Mouse (Mus musculus) liver, adult 2 months (tissue): ENCODE results near the gene Thada. TPM values are rescaled to one million over a fixed set of nuclear protein-coding genes. Genes with fewer than 3 reads are reported as not detected.

ENCODE experiments used
- DNase-seq: peaks from one replicate; pipeline ENCODE4 v3.0.0-alpha.2; 2011; ENCODE audit warnings: low read depth, low spot score; ENCODE audit errors: extremely low read depth
- H3K27ac ChIP-seq: fragments of 200-500 bp; replicated peaks from 2 replicates; pipeline ENCODE4 v1.5.1; 2012; ENCODE audit warnings: low read depth, mild to moderate bottlenecking, control low read depth, inconsistent platforms, low read length; ENCODE audit not compliant: insufficient read depth
- H3K27me3 ChIP-seq: fragments of 200-500 bp; 2 replicates; pipeline ENCODE4 v1.6.1; 2012; ENCODE audit warnings: mild to moderate bottlenecking, moderate library complexity, low read length, inconsistent platforms; ENCODE audit not compliant: control insufficient read depth, insufficient read depth
- H3K36me3 ChIP-seq: fragments of 200-500 bp; 2 replicates; pipeline ENCODE4 v1.6.1; 2012; ENCODE audit warnings: low read length, inconsistent platforms; ENCODE audit not compliant: control insufficient read depth, insufficient read depth
- H3K4me1 ChIP-seq: fragments of 200-500 bp; 2 replicates; pipeline ENCODE4 v1.6.1; 2011; ENCODE audit warnings: low read length; ENCODE audit not compliant: control insufficient read depth, insufficient read depth
- H3K4me3 ChIP-seq: fragments of 200-500 bp; 2 replicates; pipeline ENCODE4 v1.5.1; 2011; ENCODE audit warnings: low read depth, mild to moderate bottlenecking, control low read depth, low read length, moderate library complexity; ENCODE audit not compliant: insufficient read depth
- H3K79me2 ChIP-seq: fragments of 200-500 bp; 2 replicates; pipeline ENCODE4 v1.6.1; 2012; ENCODE audit warnings: inconsistent platforms, mild to moderate bottlenecking, low read length, moderate library complexity; ENCODE audit not compliant: control insufficient read depth, insufficient read depth
- H3K9ac ChIP-seq: fragments of 200-500 bp; 2 replicates; pipeline ENCODE4 v1.6.1; 2012; ENCODE audit warnings: low read depth, mild to moderate bottlenecking, control low read depth, inconsistent platforms, low read length
- CTCF ChIP-seq: fragments of 200-500 bp; IDR thresholded peaks from 2 replicates; pipeline ENCODE4 v1.5.1; 2011; ENCODE audit warnings: low read depth, low read length, control low read depth
- POLR2A ChIP-seq: fragments of 200-500 bp; IDR thresholded peaks from 2 replicates; pipeline ENCODE4 v1.6.1; 2011; ENCODE audit warnings: low read length, control low read depth; ENCODE audit not compliant: insufficient read depth; ENCODE audit errors: extremely low read depth
- whole genome bisulfite sequencing: fragments of 180-500 bp; shearing (Covaris S2); methylation state at CpG from one replicate; pipeline ENCODE4 v1.1.7; 2018; 5-methylcytosine and 5-hydroxymethylcytosine counted together
- polyA plus RNA-seq: library from polyadenylated mRNA; depleted of rRNA; stranded (reverse); fragments of >200 nt; gene quantifications from 2 replicates; pipeline ENCODE4 v1.2.3, GENCODE M21; 2012
- total RNA-seq: library from RNA; depleted of rRNA; stranded (reverse); fragments of >200 nt; gene quantifications from 2 replicates; pipeline ENCODE4 v1.2.3, GENCODE M21; 2014

Gene Thada
- total and polyA plus RNA-seq, 2 experiments: 2.8 to 6.1 TPM

DNA sequence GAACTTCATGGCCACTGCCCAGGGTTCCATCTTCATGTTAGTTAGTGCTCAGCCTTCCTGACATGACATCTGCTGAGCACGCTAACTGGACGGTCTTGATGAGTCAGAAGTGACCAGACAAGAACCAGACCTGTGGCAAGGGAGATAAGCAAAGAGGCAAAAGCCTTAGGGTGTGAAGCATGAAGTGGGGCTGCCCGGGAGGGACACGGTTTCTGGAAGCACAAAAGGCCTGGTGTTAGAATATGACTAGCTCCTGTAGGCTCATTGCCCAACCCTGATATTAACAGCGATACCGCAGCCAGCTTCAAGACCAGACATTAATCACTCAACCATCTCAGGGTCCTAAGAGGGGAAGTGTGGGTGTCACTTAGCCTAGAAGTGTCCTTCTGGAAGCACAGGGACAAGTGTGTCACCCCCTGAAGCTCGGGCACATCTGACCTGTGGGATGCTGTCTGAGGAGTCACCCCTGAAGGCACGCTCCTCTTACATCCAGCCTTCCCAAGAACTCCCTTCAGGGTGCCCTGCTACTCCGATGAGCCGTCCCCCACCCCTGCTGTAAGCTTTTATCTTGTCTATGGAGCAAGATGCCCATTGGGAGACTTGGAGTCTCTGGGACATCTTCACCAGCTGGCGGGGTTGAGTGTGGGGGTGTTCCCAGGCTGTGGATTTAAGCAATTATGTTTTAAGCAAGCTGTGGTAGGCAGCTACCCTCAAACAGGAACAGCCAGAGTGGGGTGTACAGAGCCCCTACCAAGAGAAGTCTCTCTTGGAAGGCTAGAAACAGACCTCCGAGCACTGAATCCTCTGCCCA is 312.8 kb downstream of the Thada start:
- DNase-seq: no peak
- Histone ChIP-seq H3K9ac (no peak overlapping the region), H3K4me3 (no peak overlapping the region), H3K27ac (no peak overlapping the region), H3K79me2 (no peaks in the 10 kb centered on the region), H3K4me1 (peaks cover 20% of the 10 kb centered on the region), H3K36me3 (no peaks in the 10 kb centered on the region), H3K27me3 (no peaks in the 10 kb centered on the region)
- no peak for TF ChIP-seq CTCF
- TF ChIP-seq POLR2A: no peak
- 95% methylated on average over 12 of the region's 12 CpGs for WGBS

DNA sequence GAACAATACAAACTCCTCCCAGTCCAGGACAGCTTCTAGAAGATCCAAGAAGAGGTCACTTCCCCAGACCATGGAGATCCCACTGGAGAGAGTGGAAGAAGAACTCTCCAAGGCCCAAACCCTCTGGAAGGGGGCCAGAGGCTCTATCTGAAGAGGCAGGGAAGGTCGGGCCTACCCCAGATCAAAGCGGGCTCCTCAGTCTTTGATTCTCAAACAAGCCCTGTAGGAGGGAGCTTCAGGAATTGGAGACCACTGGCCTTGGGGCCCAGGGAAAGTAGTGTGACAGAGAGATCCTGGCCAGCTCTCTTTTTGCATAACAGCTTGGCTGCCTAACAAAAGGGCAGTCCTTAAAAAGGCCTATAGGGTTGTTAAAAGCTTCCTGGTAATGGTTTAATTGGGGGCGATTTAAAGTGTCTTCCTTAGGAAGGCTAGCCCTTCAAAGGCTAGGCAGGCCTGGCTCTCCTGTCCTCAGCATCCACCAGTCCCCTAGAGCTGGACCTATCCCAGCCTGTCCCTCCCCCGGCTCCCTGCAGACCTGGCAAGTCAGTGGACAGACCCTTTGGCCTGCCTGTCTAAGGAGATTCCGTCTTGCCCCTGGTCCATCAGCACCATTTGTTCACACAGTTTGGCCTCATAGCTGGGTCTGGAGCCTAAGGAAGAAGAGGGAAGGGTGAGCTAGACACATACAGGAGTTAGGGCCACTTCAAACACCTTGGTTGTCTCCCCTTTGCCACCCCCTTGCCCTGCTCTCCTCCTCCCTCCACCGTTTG is 313.6 kb downstream of the Thada start:
- DNase-seq: no peak
- H3K27me3 ChIP-seq: no peaks in the 10 kb centered on the region
- WGBS: 79% methylated on average over 6 of the region's 6 CpGs
- TF ChIP-seq CTCF: no peak
- no peak for TF ChIP-seq POLR2A
- no peak overlapping the region for H3K4me3 ChIP-seq
- H3K79me2 ChIP-seq: no peaks in the 10 kb centered on the region
- no peaks in the 10 kb centered on the region for H3K36me3 ChIP-seq
- no peak overlapping the region for H3K27ac ChIP-seq
- H3K9ac ChIP-seq: no peak overlapping the region
- peaks cover 14% of the 10 kb centered on the region for H3K4me1 ChIP-seq

- DNase-seq: no peak
- 100% methylated on average over 6 of the region's 6 CpGs for WGBS
- no peak overlapping the region for H3K27ac ChIP-seq
- H3K4me3 ChIP-seq: no peak overlapping the region
- TF ChIP-seq CTCF (no peak), POLR2A (no peak)
- peaks cover 15% of the 10 kb centered on the region; the same call in 1 of the 2 replicates for H3K4me1 ChIP-seq
- H3K27me3 ChIP-seq: no peaks in the 10 kb centered on the region
- H3K36me3 ChIP-seq: no peaks in the 10 kb centered on the region
- H3K9ac ChIP-seq: no peak overlapping the region
- H3K79me2 ChIP-seq: no peaks in the 10 kb centered on the region
These were observed 314.7 kb downstream of the Thada start for GRCm38 (mm10) chr17:84151306-84151705.

DNA sequence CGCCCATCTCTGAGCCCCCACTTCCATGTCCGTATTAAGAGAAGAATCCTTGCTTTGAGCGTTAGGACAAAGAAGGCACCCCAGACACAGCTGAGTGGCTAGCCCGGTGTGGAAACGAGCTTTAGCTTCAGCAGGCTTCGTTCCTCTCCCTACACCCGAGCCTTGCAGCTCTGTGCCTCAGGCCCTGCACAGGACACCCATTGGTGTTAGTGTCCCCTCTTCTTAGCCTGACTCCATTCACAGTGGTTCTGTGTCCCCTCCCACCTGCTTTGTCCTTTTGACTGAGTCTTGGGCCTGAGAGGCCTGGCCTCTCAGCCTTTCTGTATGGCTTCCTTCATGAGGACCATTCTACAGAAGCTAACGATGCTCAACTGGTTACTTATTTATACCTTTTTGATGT is 315.7 kb downstream of the Thada start:
- 98% methylated on average over 8 of the region's 8 CpGs for WGBS
- Histone ChIP-seq H3K79me2 (no peaks in the 10 kb centered on the region), H3K4me3 (no peak overlapping the region), H3K27me3 (no peaks in the 10 kb centered on the region), H3K9ac (no peak overlapping the region), H3K4me1 (peaks cover 6% of the 10 kb centered on the region; the same call in 1 of the 2 replicates), H3K27ac (no peak overlapping the region), H3K36me3 (no peaks in the 10 kb centered on the region)
- TF ChIP-seq POLR2A (no peak), CTCF (no peak)
- DNase-seq: no peak

DNA sequence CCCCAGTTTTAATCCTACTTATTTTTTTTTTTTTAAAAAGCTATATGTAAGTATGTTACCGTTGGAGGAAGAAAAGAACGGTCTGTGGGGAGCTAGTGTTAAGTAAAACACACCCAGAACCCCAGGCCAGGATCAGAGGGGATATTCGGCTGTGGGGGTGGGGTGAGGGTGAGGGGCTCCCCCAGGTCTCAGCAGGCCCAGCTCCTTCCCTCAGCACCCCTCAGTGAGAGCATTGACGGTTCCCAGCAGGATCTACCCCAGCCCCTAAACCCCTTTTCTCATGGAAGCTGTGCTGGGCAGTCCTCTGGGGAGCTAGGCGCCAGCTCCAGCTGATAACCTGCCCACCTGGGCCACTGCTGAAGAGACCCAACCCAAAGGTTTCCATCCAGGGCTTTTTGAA is 316.4 kb downstream of the Thada start:
- H3K4me3 ChIP-seq: no peak overlapping the region
- H3K27ac ChIP-seq: no peak overlapping the region
- no peaks in the 10 kb centered on the region for H3K36me3 ChIP-seq
- 90% methylated on average over 5 of the region's 5 CpGs for WGBS
- DNase-seq: no peak
- TF ChIP-seq CTCF (no peak), POLR2A (no peak)
- H3K4me1 ChIP-seq: peaks cover 6% of the 10 kb centered on the region; the same call in 1 of the 2 replicates
- no peaks in the 10 kb centered on the region for H3K27me3 ChIP-seq
- H3K79me2 ChIP-seq: no peaks in the 10 kb centered on the region
- H3K9ac ChIP-seq: no peak overlapping the region
